Mouse (Mus musculus) frontal cortex, postnatal 14 days (tissue): ENCODE results near the gene Mycl.

ENCODE experiments used
- DNase-seq, 2 experiments: peaks; one replicate each; pipeline ENCODE4 v3.0.0; 2022; ENCODE audit warnings: low spot score in 2 of 2

Mycl gene

DNA sequence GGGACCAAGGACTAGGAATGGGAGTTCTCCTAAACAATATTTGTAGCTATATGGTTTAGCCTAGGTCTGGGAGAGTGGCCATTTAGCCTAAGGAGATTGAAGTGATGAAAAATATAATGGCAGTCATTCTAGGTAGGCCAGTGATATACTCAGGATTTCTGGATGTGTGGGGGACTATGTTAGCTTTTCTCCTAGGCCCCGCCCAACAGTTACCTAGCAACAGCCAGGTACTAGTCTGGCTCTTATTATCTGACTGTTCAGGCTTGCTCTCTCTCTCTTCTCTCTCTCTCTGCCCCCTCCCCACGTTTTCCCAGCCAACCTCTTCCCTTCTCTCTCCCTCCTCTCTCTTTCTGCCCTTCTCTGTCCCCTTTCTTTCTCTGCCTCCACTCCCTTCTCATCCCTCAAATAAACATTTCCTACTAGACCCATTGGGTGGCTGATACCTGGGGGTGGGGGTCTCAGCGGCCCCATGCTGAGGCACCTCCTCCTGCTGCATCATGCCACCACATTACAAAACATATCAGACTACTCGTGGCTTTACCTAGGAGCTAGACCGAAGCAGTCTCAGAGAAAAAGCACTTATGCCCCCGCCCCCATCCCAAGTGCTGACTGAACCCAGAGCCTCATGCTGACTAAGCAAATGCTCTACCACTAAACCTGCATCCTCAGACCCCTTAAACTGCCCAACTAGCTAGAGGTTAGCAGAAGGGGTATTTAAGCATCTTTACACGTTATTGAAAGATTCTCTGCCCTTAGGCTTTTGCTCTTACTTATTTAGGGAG lies 19.2 kb downstream of the Mycl start:
- no peak for DNase-seq

DNA sequence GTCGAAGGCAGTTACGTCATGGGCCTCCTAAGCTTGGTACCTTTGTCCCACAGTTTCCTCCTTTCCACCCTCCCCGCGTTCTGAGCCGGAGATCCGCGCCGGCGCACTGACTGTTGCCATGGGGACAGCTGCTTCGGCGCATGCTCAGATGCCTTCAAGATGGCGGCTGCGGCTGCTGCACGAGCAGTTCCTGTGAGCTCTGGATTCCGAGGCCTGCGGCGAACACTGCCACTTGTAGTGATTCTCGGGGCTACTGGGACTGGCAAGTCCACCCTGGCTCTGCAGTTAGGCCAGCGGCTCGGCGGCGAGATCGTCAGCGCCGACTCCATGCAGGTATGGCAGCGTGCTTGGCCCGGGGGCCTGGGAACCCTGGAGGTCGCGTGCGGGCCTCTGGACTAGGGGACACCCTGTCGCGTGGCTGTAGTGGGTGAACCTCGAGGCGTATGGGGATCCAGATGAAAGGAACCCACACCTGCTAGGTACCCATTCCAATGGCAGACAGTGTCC lies 21.1 kb downstream of the Mycl start, which contains the start of gene Trit1:
Gene Trit1 (plus strand): TSS at position 147 of the 507 bp plus-strand sequence.
- peak; percentile 91 to 92 for DNase-seq

DNA sequence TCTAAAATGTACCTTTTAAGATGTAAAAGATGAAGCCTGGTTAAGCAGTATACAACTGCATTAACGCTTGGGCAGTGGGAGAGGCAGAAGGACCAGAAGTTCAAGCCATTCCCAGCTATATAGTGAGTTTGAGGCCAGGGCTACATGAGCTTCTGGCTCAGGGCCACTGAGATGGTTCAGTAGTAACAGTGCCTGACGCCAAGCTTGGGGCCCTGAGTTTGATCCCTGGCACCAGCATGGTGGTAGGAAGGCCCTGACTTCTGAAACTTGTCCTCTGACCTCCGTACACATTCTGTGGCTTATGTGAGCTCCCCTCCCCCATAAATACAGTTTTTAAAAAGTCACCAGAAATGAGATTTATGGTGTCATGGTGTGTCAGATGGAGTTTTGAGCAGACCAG lies 26.1 kb downstream of the Mycl start:
- DNase-seq, result no peak

DNA sequence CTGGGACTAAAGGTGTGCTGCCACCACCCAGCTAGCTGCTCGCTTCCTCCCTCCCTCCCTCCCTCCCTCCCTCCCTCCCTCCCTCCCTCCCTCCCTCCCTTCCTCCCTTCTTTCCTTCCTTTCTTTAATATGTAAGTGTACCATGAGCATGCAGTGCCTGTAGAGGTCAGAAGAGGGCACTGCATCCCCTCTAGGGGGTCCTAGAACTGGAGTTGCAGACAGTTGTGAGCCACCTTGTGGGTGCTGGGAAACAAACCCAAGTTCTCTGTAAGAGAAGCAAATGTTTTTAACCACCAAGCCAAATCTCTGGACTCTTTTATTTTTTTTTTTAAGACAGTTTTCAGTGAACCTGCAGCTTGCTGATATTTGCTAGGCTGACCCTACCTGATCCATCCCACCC lies 27.4 kb downstream of the Mycl start:
- no peak for DNase-seq

DNA sequence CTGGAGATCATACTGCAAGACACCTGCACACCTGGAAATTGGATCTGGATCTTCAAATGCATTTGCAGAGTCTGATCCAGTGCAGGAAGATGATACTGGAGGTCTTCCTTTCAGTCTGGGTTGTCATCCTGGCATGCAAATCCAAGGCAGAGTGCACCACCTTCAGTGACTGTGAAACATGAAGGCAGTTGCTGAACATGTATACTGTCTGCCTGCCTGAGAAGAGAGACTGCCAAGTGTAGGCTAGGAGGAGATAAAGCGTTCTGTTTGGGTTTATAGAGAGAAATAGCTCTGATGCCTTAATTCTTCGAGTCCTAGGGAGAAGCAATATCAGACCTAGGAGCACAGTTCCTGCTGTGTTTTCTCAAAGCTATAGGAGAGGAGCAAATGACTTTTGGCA lies 30.0 kb downstream of the Mycl start:
- DNase-seq, result no peak

DNA sequence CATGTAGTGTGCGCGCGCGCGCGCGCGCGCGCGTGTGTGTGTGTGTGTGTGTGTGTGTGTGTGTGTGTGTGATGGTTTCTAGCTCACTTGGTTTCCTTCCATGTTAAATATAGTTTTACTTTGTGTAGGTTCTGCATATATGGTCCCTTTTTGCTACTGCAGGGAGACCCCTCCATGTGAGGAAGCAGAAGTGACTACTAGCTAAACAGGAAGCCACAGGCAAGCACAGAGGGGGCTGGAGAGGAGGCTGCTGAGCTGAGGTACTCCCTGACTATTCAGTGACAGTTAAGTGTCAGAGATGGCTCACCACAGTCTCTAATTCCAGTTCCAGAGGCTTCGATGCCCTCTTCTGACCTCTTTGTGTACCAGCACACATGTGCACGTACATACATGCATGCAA lies 30.7 kb downstream of the Mycl start:
- no peak for DNase-seq

DNA sequence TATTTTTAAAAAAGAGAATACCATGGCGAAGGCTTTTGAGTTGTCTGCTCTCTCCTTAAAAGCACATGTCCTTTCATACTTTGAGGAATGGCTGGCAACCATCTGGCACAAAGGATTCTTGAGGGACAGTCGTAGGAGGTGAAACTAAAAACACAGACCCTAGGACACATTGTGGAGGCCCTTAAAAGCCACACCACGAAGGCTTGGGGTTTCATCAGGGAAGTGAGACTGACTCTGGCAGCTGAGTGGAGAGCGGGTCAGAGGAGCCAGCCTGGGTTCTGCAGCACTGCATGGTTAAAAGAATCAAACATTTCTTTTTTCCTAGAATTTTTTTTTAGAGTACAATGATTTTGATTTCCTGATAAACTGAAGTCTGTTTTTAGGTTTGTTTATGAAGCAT lies 31.1 kb downstream of the Mycl start:
- no peak for DNase-seq

DNA sequence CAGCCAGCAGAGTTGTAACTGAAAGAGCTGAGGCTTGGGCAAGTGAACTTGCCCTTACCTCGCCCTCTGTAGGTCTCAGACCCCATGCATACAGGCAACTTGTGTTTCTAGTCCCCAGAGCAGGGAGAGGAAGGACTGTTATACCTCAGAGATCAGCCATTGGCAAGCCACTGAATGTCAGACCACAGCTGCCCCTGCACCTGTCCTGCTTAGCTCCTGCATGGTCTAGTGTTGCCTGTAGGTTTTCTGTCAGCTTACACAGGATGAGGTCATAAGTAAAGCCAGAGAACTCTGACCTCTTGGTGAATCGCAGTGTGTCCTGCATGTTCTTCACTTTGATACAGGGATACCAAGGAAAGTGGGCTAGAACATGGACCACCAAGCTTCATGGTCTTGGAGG lies 39.4 kb downstream of the Mycl start:
- no peak for DNase-seq

DNA sequence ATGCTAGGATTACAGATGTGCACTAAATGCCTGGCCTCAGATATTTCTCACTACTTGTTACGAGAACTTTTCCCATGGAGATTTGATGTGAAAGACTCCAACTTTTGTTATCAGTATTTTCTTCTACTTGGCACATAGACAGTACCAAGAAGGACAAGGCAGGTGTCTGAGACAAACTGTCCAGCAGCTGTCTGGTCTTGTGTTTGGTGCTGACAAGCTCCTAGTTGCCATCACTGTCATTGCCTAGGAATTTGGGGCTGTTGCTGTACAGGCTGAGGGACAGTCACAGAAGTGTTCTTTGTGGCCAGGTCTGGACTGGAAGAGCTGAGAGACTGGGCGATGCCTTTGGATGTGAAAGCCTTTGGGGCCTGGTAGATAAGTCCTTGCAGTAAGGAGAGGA lies 40.2 kb downstream of the Mycl start:
- DNase-seq, result no peak

DNA sequence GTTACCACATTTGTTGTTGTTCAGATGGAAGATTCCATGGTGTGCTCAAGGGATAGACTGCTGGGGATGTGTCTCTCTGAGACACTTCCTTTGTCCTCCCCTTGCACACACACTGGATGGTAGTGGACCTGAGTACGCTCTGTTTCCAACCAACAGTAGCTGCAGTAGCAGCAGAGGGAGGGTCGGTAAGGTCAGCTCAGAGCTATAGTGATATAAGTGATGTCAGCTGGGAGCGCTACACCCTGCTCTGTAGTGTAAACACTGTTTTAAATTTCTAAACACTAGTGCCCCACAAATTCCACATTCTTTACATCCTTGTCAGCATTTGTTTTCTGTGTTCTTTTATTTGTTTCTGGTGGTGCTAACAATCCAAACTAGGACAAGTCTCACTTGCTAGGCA lies 41.3 kb downstream of the Mycl start:
- no peak for DNase-seq

DNA sequence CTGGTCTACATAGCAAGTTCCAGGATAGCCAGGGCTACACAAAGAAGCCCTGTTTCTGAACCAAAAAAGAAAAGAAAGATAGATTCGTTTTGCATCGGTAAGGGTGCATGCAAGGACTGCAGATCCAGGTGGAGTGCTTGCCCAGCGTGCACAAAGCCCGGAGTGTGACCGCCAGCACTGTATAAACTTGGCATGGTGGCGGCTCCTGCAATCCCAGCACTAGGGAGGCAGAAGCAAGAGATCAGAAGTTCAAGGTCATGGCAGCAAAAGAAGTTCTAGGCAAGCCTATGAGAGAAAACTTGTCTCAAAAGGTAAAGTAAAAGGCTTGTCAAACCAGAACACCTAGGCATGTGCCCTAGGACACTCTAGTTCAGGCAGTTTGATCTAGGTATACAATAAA lies 45.7 kb downstream of the Mycl start:
- no peak for DNase-seq

DNA sequence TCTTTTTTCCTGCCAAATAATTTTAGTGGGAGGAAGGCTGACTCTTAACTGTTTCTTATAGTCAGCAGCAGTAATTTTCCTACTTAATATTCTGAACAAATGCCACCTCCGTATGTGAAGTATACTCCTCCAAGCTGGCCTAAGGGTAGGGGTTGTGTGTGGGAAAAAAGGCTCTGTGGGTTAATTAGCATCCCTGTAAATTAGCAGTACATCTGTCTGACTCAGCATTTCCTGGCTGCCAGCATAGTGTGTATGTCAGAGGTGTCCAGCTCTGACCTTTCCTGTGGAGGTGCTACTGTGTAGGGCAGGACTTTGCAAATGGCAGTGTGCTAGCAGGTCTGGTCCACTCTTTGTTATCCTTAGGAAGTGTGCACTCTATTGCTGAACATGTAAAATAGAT lies 48.4 kb downstream of the Mycl start:
- DNase-seq, result no peak

DNA sequence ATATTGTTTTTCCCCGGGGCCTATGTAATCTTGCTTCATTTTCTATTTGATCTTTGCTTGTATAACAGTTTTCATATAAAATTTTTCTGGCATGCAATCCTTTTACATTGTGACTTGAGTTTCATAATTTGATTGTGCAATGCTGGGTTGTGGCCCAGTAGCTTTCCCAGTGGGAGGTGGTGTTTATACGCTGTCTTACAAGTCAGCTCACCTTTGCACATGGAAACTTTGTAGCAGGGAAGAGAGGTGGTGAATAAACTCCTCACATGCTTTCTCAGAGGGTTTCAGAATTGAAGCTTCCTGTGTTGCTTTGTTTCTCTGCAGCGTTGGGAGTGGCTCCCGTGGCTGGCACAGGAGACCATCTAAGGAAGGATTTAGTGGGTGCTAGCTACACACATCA lies 49.4 kb downstream of the Mycl start:
- DNase-seq, result no peak

DNA sequence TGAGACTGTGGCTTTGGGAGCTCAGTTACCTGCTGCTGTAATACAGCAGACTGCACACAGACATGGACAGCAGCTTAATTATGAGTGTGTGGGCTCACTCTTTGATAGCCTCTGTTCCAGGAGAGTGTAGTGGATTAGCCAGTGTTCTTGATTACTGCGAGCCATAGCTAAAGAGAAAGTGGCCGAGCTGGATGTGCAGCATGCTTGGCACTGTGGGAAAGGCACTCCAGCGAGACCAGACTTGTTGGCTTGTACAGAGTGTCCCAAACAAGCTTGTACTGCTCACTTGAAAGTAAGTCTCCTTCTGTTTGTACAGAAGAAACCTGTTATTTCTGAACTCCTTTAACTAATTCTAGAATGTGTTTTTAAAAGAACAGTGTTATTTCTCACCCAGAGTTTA lies 50.8 kb downstream of the Mycl start:
- no peak for DNase-seq

DNA sequence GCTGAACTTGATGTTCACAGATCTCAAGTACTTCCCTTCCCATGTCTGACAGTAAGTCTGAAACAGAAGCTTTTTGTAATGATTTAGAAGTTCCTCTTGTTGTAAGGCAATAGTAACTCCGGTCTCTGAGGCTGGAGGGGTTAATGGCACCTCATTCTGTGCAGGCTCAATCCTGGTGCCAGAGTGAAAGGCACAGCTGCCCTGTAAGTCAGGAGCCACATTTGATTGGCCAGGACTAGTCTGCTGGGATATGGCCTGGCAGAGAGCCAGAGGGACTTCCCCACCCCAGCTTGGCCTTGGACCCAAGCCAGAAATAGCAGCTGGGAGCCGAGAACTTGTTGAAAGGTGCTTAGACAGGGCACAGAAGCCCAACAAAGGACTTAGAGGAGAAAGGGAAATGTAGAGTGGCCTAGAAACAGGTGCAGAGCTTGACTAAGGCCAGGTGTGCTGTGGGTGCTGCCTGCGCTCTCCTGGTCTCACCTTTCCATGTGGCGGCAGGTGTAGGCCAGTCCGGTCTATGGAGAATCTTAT lies 55.3 kb downstream of the Mycl start:
- DNase-seq, result peak; percentile 64 to 79
